Mouse (Mus musculus) fibroblast of lung, adult 2 months (primary cell): ENCODE data around the gene Zdhhc18.

Experiments
- DNase-seq: peaks from one replicate; pipeline ENCODE4 v3.0.0-alpha.2; 2011; ENCODE audit warnings: low read depth

Gene Zdhhc18

GRCm38 (mm10) chr4:133601721-133602218 is 48.2 kb downstream of the Zdhhc18 start, which contains the start of gene Sfn:
Gene Sfn, minus strand, starts transcription at chr4:133602168.
- DNase-seq, result no peak

DNA sequence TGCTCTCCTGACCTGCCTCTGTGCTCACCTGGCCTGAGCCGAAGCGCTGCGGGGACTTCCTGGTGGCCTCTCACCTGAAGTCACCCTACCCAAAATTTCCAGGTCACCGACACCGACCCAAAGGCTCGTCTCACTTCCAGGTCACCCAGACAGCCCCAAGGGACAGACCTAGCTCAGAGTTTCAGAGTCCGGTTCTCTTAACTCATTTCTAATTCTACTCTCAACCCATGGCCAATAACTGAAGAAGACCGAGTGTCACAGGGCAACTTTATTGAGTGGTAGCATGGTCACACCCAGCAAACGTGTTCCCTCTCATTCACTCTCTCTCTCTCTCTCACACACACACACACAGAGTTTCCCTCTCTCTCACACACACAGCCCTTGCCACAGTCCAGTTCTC is 49.6 kb downstream of the Zdhhc18 start:
- no peak for DNase-seq

DNA sequence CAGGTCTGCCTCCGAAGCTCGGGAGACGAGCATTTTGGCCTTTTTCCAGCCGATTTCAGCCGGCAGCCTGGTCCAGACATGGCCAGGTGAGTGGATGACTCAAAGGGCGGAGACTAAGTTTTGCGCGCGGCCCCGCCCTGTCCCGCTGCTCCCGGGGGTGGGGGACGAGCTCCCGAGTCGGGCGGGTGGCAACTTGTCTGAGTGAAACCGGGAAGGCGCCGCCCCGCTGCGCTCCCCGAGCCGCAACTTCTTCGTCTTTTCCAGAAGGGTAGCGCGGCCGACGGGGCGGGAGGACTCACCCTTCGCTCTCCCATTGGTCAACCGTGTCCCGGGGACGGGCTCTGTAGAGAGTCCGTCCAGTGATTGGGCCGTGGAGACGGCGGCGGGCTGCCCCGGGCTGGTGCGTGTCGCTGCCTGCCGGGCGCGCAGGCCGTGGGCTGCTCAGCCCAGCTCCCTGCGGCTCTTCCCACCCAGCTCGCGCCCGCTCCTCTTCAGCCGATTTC is 50.3 kb downstream of the Zdhhc18 start:
- DNase-seq, result peak; percentile 75

DNA sequence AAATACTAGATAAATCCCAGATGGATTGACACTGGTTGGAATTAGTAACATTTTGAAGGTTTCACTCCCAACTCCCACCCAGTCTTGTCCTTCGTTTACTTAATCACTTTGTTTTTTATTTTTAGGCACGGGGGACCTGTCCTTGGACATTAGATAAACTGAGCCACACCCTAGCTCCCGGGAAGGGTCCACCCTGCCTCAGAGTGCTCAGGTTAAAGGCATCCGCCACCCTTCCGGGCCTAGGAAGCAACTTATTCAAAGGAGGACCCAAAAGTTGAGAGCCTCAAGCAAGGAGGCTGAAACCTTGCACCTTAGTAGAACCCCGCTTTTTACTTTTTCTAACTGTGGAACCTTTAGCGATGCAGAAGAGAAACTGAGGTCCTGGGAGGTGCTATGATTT is 50.8 kb downstream of the Zdhhc18 start:
- DNase-seq, result no peak

DNA sequence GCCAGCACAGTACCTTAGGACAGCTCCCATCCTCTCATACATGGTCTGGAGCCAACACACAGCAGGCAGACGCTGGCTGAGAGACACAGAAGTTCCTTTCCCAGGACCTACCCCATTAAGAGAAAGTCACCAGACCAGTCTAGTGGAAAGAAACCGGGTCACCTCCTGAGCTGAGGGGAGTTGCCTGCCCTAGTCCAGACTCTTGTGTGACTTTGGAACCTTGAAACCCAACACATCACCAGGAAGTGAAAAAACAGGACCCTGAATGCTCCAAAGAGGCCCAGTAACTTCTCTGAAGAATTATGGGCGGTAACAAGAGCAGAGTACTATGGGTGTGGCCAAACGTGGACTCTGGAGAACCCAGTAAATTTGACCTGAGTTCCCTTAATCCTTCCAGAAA is 51.3 kb downstream of the Zdhhc18 start:
- no peak for DNase-seq

DNA sequence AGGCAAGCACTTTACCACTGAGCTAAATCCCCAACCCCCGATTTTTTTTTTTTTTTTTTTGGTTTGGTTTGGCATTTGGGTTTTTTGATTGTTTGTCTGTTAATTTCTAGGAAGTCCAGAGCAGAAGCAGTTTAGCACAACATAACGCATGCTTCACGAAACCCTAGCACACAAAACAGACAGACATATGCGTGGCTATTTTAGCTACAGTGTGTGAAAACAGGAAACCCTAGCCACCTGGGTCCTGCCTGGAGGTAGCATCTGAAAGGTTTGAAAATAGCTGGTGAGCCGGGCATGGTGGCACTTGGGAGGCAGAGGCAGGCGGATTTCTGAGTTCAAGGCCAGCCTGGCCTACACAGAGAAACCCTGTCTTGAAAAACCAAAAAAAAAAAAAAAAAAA is 53.9 kb downstream of the Zdhhc18 start:
- no peak for DNase-seq

DNA sequence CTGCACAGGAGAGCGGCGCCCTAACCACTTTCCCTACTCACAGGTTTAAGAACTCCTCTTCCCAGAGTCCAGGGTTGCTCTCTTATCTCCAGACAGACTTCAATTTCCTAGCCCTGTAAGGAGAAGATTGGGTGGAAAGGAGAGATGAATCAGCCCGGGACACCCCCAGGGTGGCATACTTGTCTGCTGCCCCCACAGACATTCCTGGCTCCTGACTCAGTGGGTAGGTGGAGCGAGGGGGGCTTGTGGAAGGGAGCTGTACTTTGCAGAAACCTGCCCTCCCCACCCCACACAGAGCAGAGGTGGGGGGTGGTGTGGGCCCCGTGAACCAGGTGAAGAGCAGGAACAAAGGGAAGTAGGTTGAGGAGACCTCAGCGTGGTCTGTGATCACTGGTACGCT is 54.4 kb downstream of the Zdhhc18 start:
- DNase-seq, result no peak

DNA sequence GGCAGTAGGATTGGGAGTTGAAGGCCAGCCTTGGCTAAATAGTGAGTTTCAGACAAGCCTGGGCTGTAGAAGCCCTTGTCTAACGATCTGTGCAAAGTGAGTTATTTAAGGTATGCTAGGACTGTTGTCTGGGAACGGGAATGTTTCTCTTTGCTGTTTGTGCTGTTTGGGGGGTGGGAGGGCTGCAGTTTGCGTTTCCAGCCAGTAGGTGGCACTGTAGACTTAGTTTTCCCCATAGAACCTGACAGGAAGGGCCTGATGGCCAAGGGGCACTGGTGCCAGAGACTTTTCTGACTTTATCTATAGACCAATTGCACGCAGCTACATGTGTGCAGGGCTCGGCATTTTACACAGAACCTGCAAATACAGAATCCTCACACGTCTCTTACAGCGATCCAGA is 57.4 kb downstream of the Zdhhc18 start:
- peak; percentile 45 for DNase-seq

GRCm38 (mm10) chr4:133584059-133584951 is 65.6 kb downstream of the Zdhhc18 start, which contains the start of gene Gpn2:
Gene Gpn2, plus strand, starts transcription at chr4:133584362.
- peak; percentile 55 for DNase-seq

GRCm38 (mm10) chr4:133583690-133584058 is 66.3 kb downstream of the Zdhhc18 start:
- DNase-seq, result no peak

- DNase-seq, result no peak
Measured at GRCm38 (mm10) chr4:133577983-133578382, 72.0 kb downstream of the Zdhhc18 start.

GRCm38 (mm10) chr4:133574843-133575202 is 75.1 kb downstream of the Zdhhc18 start:
- DNase-seq, result no peak

DNA sequence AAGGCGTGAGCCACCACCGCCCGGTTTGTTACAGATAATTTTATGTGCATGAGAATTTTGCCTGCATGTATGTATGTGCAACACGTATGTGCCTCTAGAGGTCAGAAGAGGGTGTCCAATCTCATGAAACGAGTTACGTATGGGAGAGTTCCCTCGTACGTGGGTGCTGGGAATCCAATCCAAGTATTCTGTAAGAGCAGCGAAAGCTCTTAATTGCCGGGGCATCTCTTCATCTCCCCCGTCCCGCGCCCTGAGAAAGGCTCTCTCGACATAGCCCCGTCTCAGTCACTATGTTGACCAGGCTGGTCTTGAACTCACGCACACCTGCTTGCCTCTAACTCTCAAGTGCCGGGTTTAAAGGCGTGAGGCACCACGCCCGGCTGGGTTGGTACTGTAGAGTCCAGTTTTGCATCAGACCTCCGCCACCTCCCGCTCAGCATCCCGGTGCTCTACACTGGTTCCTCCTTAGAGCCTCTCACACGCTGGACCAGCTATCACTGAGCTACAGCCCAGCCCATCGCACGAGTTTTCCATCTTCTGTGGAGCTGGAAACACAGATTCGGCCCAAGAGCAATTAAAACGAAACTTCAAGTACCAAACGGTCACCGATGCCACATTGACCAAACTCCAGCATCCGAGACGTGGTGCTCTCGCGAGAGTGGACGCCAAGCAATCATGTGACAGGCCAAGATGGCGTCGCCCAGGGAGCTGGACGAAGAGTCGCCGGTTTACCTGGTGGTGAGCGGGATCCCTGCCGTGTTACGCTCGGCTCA is 75.7 kb downstream of the Zdhhc18 start, which contains the start of gene Gpatch3:
Gene Gpatch3 (plus strand): TSS at position 676 of the 773 bp plus-strand sequence.
- peak; percentile 79 for DNase-seq

DNA sequence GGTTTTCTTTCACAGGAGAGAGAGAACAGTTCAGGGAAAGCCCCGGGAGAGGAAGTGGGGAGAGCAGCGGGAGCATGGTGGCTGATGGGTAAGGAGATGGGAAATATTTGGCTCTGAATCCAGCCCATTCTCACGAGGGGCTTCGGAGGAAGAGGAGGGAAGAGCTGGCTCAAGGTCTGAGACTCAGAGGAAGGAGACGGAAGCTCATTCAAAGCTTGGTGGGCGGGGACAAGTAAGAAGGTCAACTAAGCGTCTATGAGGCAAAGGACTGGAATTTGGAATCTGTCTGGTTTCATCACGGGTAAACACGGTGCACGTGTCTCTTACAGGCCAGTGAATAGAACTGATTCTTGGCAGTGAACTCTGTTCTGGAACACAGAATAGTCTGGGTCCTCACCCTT is 79.9 kb downstream of the Zdhhc18 start:
- peak; percentile 61 for DNase-seq

GRCm38 (mm10) chr4:133569291-133570065 is 80.5 kb downstream of the Zdhhc18 start:
- no peak for DNase-seq

DNA sequence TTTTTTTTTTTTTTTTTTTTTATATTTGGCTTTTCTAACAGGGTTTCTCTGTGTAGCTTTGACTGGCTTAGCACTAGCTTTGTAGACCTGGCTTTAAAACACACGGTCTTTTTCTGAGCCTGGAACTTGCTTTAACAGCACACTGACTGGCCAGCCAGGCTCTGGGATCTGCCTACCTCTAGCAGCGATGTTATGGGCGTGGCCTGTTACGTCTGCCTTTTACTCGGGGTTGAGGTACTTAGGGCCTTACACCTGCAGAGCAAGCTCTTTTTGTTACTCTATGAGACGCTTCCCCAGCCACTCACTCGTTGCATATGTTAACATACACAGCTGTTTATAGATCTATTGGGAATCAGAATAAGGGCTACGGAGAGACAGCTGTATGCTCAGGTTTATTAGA is 82.7 kb downstream of the Zdhhc18 start:
- no peak for DNase-seq

- no peak for DNase-seq
Measured at GRCm38 (mm10) chr4:133563123-133563571, 86.8 kb downstream of the Zdhhc18 start.

DNA sequence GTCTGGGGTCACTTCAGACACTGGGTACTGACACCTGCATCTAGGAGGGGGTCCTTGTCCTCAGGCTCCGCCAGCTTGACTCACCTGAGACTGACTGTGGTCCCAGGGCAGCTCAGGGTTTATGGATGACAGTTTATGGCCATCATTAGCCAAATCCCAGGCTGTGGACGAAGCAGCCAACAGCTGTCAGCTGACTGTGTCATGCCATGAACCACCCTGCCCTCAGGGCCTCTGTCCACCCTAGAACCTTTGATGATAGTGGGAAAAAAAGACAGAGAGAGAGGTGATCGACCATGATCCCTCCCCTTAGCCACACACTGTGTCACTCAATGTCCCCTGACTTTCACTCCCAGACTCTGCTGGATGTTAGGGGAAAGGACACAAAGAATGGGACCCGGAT is 88.3 kb downstream of the Zdhhc18 start:
- no peak for DNase-seq

DNA sequence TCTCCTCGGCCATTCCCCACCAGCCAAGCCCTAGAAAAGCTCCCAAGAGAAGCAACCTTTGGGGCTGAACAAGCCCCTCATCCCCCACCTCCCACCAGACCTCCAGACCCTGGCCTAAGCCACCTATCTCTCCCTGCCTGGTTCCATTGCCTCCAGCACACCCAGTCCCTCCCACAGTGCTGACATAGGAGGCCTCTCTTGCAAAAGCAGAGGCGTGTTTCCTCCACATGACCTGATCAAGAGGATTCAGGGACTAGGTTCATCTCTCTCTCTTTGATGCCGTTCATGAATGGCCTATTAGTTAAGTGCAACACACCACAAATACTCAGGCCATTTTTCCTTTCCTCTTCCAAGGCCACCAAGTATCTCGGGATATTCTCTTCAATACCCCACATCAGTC is 90.1 kb downstream of the Zdhhc18 start:
- no peak for DNase-seq

- DNase-seq, result no peak
Measured at GRCm38 (mm10) chr4:133557041-133557717, 92.8 kb downstream of the Zdhhc18 start.
